Mouse (Mus musculus) adrenal gland, postnatal 10 days (tissue): ENCODE measurements around the gene Ptpdc1. TPM values are rescaled to one million over a fixed set of nuclear protein-coding genes. Genes with fewer than 3 reads are reported as not detected.

Source experiments
- DNase-seq: peaks from one replicate; pipeline ENCODE4 v3.0.0; 2021; ENCODE audit warnings: mixed read lengths
- microRNA-seq: library from miRNA; unstranded; fragments of <30 nt; microRNA quantifications from one replicate; pipeline ENCODE4 v1.2.0, GENCODE M21; 2021
- total RNA-seq, 2 experiments: library from RNA; stranded (reverse); gene quantifications; 2 replicates each; pipeline ENCODE4 v1.2.3; 2021

Gene Ptpdc1
- total RNA-seq, 2 experiments from 2014 or later: 7.5 to 11.8 TPM

GRCm38 (mm10) chr13:48546330-48546917, 79.0 kb downstream of the Ptpdc1 start:
- peak; percentile 100 for DNase-seq

DNA sequence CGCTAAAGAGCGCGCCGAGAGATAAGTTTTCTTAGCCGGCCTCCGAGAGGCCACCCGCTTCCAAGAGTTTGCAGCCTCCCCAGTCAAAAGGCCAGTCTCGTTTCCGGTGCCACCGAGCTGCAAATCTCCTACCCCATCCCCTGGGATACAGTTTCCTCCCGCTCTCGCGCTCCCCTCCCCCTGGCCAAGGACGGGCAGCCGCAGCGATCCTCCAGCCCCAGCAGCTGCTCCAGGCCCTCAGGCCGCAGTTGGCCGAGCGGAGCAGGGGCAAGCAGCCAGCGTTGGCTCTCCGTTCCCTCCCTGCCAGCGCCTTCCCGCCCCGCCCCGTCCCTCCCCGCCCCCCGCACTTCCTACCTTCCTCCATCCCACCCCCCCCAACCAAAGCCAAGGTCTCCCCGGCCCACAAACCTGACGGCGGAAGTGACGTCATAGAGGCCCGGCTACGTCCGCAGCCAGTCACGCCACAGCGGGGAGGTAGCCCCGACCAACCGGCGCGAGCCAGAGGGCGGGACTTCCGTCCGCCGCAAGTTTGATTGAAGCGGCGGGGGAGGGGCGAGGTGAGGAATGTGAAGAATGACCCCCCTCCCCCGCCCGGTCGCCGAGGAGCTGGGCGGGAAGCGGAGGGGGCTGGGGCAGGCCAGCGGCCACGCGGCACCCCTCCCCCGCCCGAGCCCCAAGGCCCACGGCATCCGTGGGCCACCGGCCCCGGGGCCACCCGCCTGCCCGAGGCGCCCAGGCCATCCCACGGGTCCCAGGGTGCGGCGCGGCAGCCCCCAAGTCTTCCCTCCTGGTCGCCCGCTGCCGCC, 79.8 kb downstream of the Ptpdc1 start:
- DNase-seq: peak; percentile 99

DNA sequence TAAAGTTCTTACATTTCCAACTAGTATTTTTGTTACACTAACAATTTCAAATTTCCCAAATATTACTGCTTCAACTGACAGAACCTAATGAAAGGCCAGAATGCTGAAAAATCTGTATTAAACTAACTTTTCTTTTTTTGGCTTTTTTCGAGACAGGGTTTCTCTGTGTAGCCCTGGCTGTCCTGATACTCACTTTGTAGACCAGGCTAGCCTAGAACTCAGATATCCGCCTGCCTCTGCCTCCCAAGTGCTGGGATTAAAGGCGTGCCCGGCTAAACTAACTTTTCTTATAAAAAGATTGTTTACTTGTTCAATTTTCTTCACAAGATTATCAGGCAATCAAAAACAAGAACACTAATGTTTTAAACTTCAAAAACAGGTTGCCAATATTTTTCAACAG, 80.6 kb downstream of the Ptpdc1 start:
- DNase-seq: no peak

- DNase-seq: no peak
These were observed 81.1 kb downstream of the Ptpdc1 start for GRCm38 (mm10) chr13:48544391-48544790.

GRCm38 (mm10) chr13:48540488-48540887, 85.0 kb downstream of the Ptpdc1 start:
- DNase-seq: no peak

- DNase-seq: no peak
These were observed 92.0 kb downstream of the Ptpdc1 start for GRCm38 (mm10) chr13:48533441-48533840.

DNA sequence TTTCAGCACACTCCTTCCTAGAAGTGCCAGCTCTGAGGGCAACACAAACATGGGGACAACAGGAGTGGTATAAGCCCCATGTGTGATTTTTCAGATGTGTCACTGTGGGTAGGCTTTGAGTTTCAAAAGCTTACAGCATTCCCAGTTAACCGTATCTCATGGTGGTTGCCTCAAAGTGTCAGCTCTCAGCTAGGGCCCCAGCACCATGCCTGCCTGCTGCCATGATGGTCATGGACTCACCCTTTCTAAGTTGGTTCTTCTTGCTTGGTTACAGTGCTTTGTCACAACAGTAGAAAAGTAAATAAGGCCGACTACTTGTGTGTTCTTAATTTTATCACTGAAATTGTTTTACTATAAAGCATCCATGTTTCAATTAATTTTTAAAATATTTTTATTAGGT, 94.0 kb downstream of the Ptpdc1 start:
- DNase-seq: no peak

- peak; percentile 70 for DNase-seq
These were observed 94.8 kb downstream of the Ptpdc1 start for GRCm38 (mm10) chr13:48530685-48531084.

GRCm38 (mm10) chr13:48529028-48529427, 96.4 kb downstream of the Ptpdc1 start:
- no peak for DNase-seq

DNA sequence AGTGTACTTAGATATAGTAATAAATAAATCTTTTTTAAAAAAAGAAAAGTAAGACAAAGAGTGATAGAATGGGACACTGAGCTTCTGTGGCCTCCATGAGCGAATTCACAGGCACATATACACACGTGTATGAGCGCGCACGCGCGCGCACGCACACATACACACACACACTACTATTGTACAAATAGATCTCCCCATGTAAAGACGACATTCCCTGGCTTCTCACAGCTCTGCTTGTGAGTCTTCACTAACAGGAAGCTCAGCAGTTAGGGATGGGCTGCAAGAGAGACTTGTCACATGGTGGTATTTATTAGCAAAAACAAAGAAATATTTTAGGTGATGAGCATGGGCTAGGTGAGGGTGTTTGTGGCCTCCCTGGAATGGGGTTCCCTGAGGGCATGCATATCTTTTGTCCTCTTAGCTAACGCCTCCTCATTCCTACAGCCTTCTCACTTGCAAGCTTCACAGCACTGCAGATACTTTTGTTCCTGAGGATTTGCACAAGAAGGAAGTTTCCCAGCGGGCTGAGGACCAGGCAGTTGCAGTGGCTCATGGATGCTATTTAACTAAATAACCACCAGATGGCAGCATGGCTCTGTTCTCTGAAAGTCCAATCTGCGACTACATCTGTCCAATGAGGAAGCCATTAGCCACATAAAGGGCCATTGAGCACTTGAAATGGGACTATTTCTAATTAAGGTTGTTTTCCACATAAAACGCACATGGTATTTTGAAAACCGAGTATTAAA, 97.2 kb downstream of the Ptpdc1 start:
- peak; percentile 73 for DNase-seq

Small RNA genes lying within 50 kb of the gene (microRNA-seq; reads per million reads assigned to microRNA genes)
- gene Gm24111: not detected
- 471 reads per million, percentile 65 among the genes with 10 or more reads in this experiment for gene Mirlet7a-1
- 33,046 reads per million, percentile 98 among the genes with 10 or more reads in this experiment for gene Mirlet7d
- not detected for gene Mirlet7f-1

Other genes starting within 250 kb of the Ptpdc1 start
- 1 to 10 TPM; 5.9 to 8.4 TPM for gene Zfp169, start 112.2 kb downstream of the Ptpdc1 start, total RNA-seq
- gene A830005F24Rik, start 112.1 kb downstream of the Ptpdc1 start, total RNA-seq: under 1 TPM in 1 of 2 experiments, not detected in 1; 0.39 TPM
- gene Barx1, start 37.3 kb upstream of the Ptpdc1 start, total RNA-seq: under 1 TPM in 1 of 2 experiments, not detected in 1; 0.27 TPM
- 10 to 100 TPM; 35.7 to 36.3 TPM for gene Phf2, start 245.5 kb upstream of the Ptpdc1 start, total RNA-seq